Mouse (Mus musculus): ENCODE measurements at regions not wholly inside any gene's neighbourhood (a gene's known extent, or its start where the extent isn't known, plus 50 kb on each side); places are given as distances from the start of the nearest gene placed in this dataset.
"Not testable (repeated sequence)": the region's sequence is repeated elsewhere in the genome, so short reads cannot be mapped to it uniquely, and the experiment has no call there.

GRCm38 (mm10) chr17:13546249-13546648 is 191.9 kb downstream of the Tcp10c start:
- no peak overlapping the region for H3K4me3 ChIP-seq (replicated peaks; ENCODE audit: low read length)
- H3K4me2 ChIP-seq (ENCODE audit: low read depth, low read length): no peak overlapping the region
- no peak for ATAC-seq (ENCODE audit: insufficient read depth, low FRiP score)
- no peaks in the 10 kb centered on the region for H3K4me1 ChIP-seq (ENCODE audit: control insufficient read depth, insufficient read depth, low read length)
- no peaks in the 10 kb centered on the region for H3K27me3 ChIP-seq (ENCODE audit: control insufficient read depth, insufficient read depth, low read length)
- H3K36me3 ChIP-seq (ENCODE audit: control insufficient read depth, insufficient read depth, low read length): no peaks in the 10 kb centered on the region
- peaks cover 37% of the 10 kb centered on the region for H3K9me3 ChIP-seq (replicated peaks; ENCODE audit: control insufficient read depth, low read length)
- WGBS: 61% methylated on average over 3 of the region's 3 CpGs
- no peak overlapping the region for H3K27ac ChIP-seq (ENCODE audit: low read length)
- no peak overlapping the region for H3K9ac ChIP-seq (ENCODE audit: low read length)

- no peak overlapping the region for H3K4me3 ChIP-seq (replicated peaks; ENCODE audit: low read length)
- peaks cover 33% of the 10 kb centered on the region for H3K9me3 ChIP-seq (replicated peaks; ENCODE audit: control insufficient read depth, low read length)
- no peaks in the 10 kb centered on the region for H3K4me1 ChIP-seq (ENCODE audit: control insufficient read depth, insufficient read depth, low read length)
- H3K4me2 ChIP-seq (ENCODE audit: low read depth, low read length): no peak overlapping the region
- no peaks in the 10 kb centered on the region for H3K27me3 ChIP-seq (ENCODE audit: control insufficient read depth, insufficient read depth, low read length)
- no peak overlapping the region for H3K27ac ChIP-seq (ENCODE audit: low read length)
- ATAC-seq (ENCODE audit: insufficient read depth, low FRiP score): no peak
- H3K9ac ChIP-seq (ENCODE audit: low read length): no peak overlapping the region
- H3K36me3 ChIP-seq (ENCODE audit: control insufficient read depth, insufficient read depth, low read length): no peaks in the 10 kb centered on the region
- WGBS: 78% methylated on average over 7 of the region's 7 CpGs
Measured at GRCm38 (mm10) chr17:13546669-13547085, 192.3 kb downstream of the Tcp10c start.

GRCm38 (mm10) chr17:13547657-13548360 is 193.4 kb downstream of the Tcp10c start:
- no peaks in the 10 kb centered on the region for H3K36me3 ChIP-seq (ENCODE audit: control insufficient read depth, insufficient read depth, low read length)
- 61% methylated on average over 12 of the region's 12 CpGs for WGBS
- H3K9ac ChIP-seq (ENCODE audit: low read length): no peak overlapping the region
- no peak for ATAC-seq (ENCODE audit: insufficient read depth, low FRiP score)
- no peaks in the 10 kb centered on the region for H3K4me1 ChIP-seq (ENCODE audit: control insufficient read depth, insufficient read depth, low read length)
- peaks cover 37% of the 10 kb centered on the region for H3K9me3 ChIP-seq (replicated peaks; ENCODE audit: control insufficient read depth, low read length)
- no peak overlapping the region for H3K27ac ChIP-seq (ENCODE audit: low read length)
- no peak overlapping the region for H3K4me3 ChIP-seq (replicated peaks; ENCODE audit: low read length)
- H3K27me3 ChIP-seq (ENCODE audit: control insufficient read depth, insufficient read depth, low read length): no peaks in the 10 kb centered on the region
- H3K4me2 ChIP-seq (ENCODE audit: low read depth, low read length): no peak overlapping the region

- WGBS: 67% methylated on average over 9 of the region's 9 CpGs
- Histone ChIP-seq H3K4me1 (ENCODE audit: control insufficient read depth, insufficient read depth, low read length) (no peaks in the 10 kb centered on the region), H3K27me3 (ENCODE audit: control insufficient read depth, insufficient read depth, low read length) (no peaks in the 10 kb centered on the region), H3K36me3 (ENCODE audit: control insufficient read depth, insufficient read depth, low read length) (no peaks in the 10 kb centered on the region), H3K9ac (ENCODE audit: low read length) (no peak overlapping the region), H3K4me2 (ENCODE audit: low read depth, low read length) (no peak overlapping the region), H3K4me3 (replicated peaks; ENCODE audit: low read length) (no peak overlapping the region), H3K27ac (ENCODE audit: low read length) (no peak overlapping the region), H3K9me3 (replicated peaks; ENCODE audit: control insufficient read depth, low read length) (peaks cover 29% of the 10 kb centered on the region)
- peak; percentile 59; the same call in 1 of the 2 replicates for ATAC-seq (ENCODE audit: insufficient read depth, low FRiP score)
Measured at GRCm38 (mm10) chr17:13549975-13550895, 195.9 kb downstream of the Tcp10c start.

- not testable (repeated sequence) for H3K36me3 ChIP-seq (ENCODE audit: control insufficient read depth, insufficient read depth, low read length); H3K4me2 ChIP-seq (ENCODE audit: low read depth, low read length); H3K4me3 ChIP-seq (replicated peaks; ENCODE audit: low read length); H3K4me1 ChIP-seq (ENCODE audit: control insufficient read depth, insufficient read depth, low read length); H3K27ac ChIP-seq (ENCODE audit: low read length); H3K9ac ChIP-seq (ENCODE audit: low read length); H3K27me3 ChIP-seq (ENCODE audit: control insufficient read depth, insufficient read depth, low read length)
- ATAC-seq (ENCODE audit: insufficient read depth, low FRiP score): peak; percentile 37
- peaks cover 26% of the 10 kb centered on the region for H3K9me3 ChIP-seq (replicated peaks; ENCODE audit: control insufficient read depth, low read length)
Measured at GRCm38 (mm10) chr17:13550896-13551267, 196.5 kb downstream of the Tcp10c start.

GRCm38 (mm10) chr17:13551693-13552404 is 197.5 kb downstream of the Tcp10c start:
- peaks cover 26% of the 10 kb centered on the region for H3K9me3 ChIP-seq (replicated peaks; ENCODE audit: control insufficient read depth, low read length)
- peak; percentile 55 for ATAC-seq (ENCODE audit: insufficient read depth, low FRiP score)
- not testable (repeated sequence) for H3K27ac ChIP-seq (ENCODE audit: low read length); H3K27me3 ChIP-seq (ENCODE audit: control insufficient read depth, insufficient read depth, low read length); H3K36me3 ChIP-seq (ENCODE audit: control insufficient read depth, insufficient read depth, low read length); H3K9ac ChIP-seq (ENCODE audit: low read length); H3K4me2 ChIP-seq (ENCODE audit: low read depth, low read length); H3K4me3 ChIP-seq (replicated peaks; ENCODE audit: low read length); H3K4me1 ChIP-seq (ENCODE audit: control insufficient read depth, insufficient read depth, low read length)

- not testable (repeated sequence) for H3K4me3 ChIP-seq (replicated peaks; ENCODE audit: low read length); H3K27me3 ChIP-seq (ENCODE audit: control insufficient read depth, insufficient read depth, low read length); H3K4me2 ChIP-seq (ENCODE audit: low read depth, low read length); H3K27ac ChIP-seq (ENCODE audit: low read length); H3K36me3 ChIP-seq (ENCODE audit: control insufficient read depth, insufficient read depth, low read length); H3K9ac ChIP-seq (ENCODE audit: low read length); H3K4me1 ChIP-seq (ENCODE audit: control insufficient read depth, insufficient read depth, low read length)
- peaks cover 22% of the 10 kb centered on the region for H3K9me3 ChIP-seq (replicated peaks; ENCODE audit: control insufficient read depth, low read length)
- ATAC-seq (ENCODE audit: insufficient read depth, low FRiP score): peak; percentile 48
Measured at GRCm38 (mm10) chr17:13552840-13553239, 198.5 kb downstream of the Tcp10c start.

- H3K9ac ChIP-seq (ENCODE audit: low read length): not testable (repeated sequence)
Measured at GRCm38 (mm10) chr17:13555311-13556059, 201.1 kb downstream of the Tcp10c start.

More at GRCm38 (mm10) chr17:13555311-13556059, 201.1 kb downstream of the Tcp10c start:
- H3K4me3 ChIP-seq (replicated peaks; ENCODE audit: low read length); H3K9me3 ChIP-seq (replicated peaks; ENCODE audit: control insufficient read depth, low read length); H3K27me3 ChIP-seq (ENCODE audit: control insufficient read depth, insufficient read depth, low read length); H3K4me1 ChIP-seq (ENCODE audit: control insufficient read depth, insufficient read depth, low read length); H3K36me3 ChIP-seq (ENCODE audit: control insufficient read depth, insufficient read depth, low read length): not testable (repeated sequence)
- peak; percentile 73; the same call in 1 of the 2 replicates for ATAC-seq (ENCODE audit: insufficient read depth, low FRiP score)
- Histone ChIP-seq H3K4me2 (ENCODE audit: low read depth, low read length) (0 out of 2 replicates have a peak overlapping the region, but pooled peaks have one; percentile 10), H3K27ac (ENCODE audit: low read length) (peak overlapping the region; percentile 90)
- 13% methylated on average over 9 of the region's 9 CpGs for WGBS

Data from stomach, embryonic 16.5 days (tissue).